Mouse (Mus musculus) small intestine, adult 2 months (tissue): ENCODE measurements around the gene Gm6993. TPM values are rescaled to one million over a fixed set of nuclear protein-coding genes. Genes with fewer than 3 reads are reported as not detected.

Experiments used
- H3K27ac ChIP-seq: fragments of 200-500 bp; 2 replicates; pipeline ENCODE4 v1.5.1; 2012; ENCODE audit warnings: low read depth, low read length, control low read depth, inconsistent platforms; ENCODE audit not compliant: insufficient read depth
- H3K27me3 ChIP-seq: fragments of 200-500 bp; 2 replicates; pipeline ENCODE4 v1.6.1; 2012; ENCODE audit warnings: mild to moderate bottlenecking, moderate library complexity, low read length, inconsistent platforms; ENCODE audit not compliant: control insufficient read depth, insufficient read depth
- H3K36me3 ChIP-seq: fragments of 200-500 bp; 2 replicates; pipeline ENCODE4 v1.6.1; 2012; ENCODE audit warnings: mild to moderate bottlenecking, low read length, control low read depth, inconsistent platforms; ENCODE audit not compliant: control insufficient read depth, insufficient read depth
- H3K4me1 ChIP-seq: fragments of 200-500 bp; 2 replicates; pipeline ENCODE4 v1.6.1; 2012; ENCODE audit warnings: low read length, inconsistent platforms, mixed read lengths; ENCODE audit not compliant: control insufficient read depth, insufficient read depth, insufficient read length
- H3K4me3 ChIP-seq: fragments of 200-500 bp; 2 replicates; pipeline ENCODE4 v1.5.1; 2012; ENCODE audit warnings: low read depth, mild to moderate bottlenecking, control low read depth, inconsistent platforms, low read length, moderate library complexity
- CTCF ChIP-seq: fragments of 200-500 bp; IDR thresholded peaks from 2 replicates; pipeline ENCODE4 v1.5.1; 2012; ENCODE audit warnings: low read depth, mild to moderate bottlenecking, control low read depth, inconsistent platforms, low read length, moderate library complexity, mixed read lengths; ENCODE audit not compliant: insufficient replicate concordance, insufficient read length; ENCODE audit errors: extremely low read depth
- POLR2A ChIP-seq: fragments of 200-500 bp; IDR thresholded peaks from 2 replicates; pipeline ENCODE4 v1.6.1; 2012; ENCODE audit warnings: low read depth, mild to moderate bottlenecking, control low read depth, inconsistent platforms, low read length, moderate library complexity
- WGBS: fragments of 180-500 bp; shearing (Covaris S2); methylation state at CpG from one replicate; pipeline ENCODE4 v1.1.7; 2018; 5-methylcytosine and 5-hydroxymethylcytosine counted together
- polyA plus RNA-seq: library from polyadenylated mRNA; depleted of rRNA; stranded (reverse); fragments of >200 nt; gene quantifications from 2 replicates; pipeline ENCODE4 v1.2.3, GENCODE M21; 2012

The Gm6993 gene
- polyA plus RNA-seq, 1 experiment: not detected

- no peak for TF ChIP-seq POLR2A
- no peak for TF ChIP-seq CTCF
- H3K36me3 ChIP-seq: peaks cover 3% of the 10 kb centered on the region
- peaks cover 4% of the 10 kb centered on the region for H3K27me3 ChIP-seq
- WGBS: 66% methylated on average over 5 of the region's 5 CpGs
- no peak overlapping the region; the same call in 1 of the 2 replicates for H3K27ac ChIP-seq
- peaks cover 5% of the 10 kb centered on the region; the same call in 1 of the 2 replicates for H3K4me1 ChIP-seq
- H3K4me3 ChIP-seq: no peak overlapping the region
Measured at GRCm38 (mm10) chr12:31270776-31271175, 30.2 kb downstream of the Gm6993 start.

- 27% methylated on average over 16 of the region's 16 CpGs for WGBS
- no peak overlapping the region for H3K27ac ChIP-seq
Measured at GRCm38 (mm10) chr12:31271361-31272011, 30.9 kb downstream of the Gm6993 start.

GRCm38 (mm10) chr12:31272012-31272735, 31.6 kb downstream of the Gm6993 start:
- Histone ChIP-seq H3K4me3 (no peak overlapping the region), H3K4me1 (peaks cover 5% of the 10 kb centered on the region; the same call in 1 of the 2 replicates), H3K36me3 (peaks cover 1% of the 10 kb centered on the region), H3K27ac (no peak overlapping the region), H3K27me3 (no peaks in the 10 kb centered on the region)
- no peak for TF ChIP-seq POLR2A
- no peak for TF ChIP-seq CTCF
- WGBS: 52% methylated on average over 8 of the region's 8 CpGs

More at GRCm38 (mm10) chr12:31271361-31272011, 30.9 kb downstream of the Gm6993 start:
- no peak overlapping the region for H3K4me3 ChIP-seq
- peaks cover 3% of the 10 kb centered on the region for H3K36me3 ChIP-seq
- H3K27me3 ChIP-seq: no peaks in the 10 kb centered on the region
- H3K4me1 ChIP-seq: peaks cover 5% of the 10 kb centered on the region; the same call in 1 of the 2 replicates
- no peak for TF ChIP-seq POLR2A

GRCm38 (mm10) chr12:31272846-31273245, 32.3 kb downstream of the Gm6993 start:
- TF ChIP-seq CTCF (no peak), POLR2A (no peak)
- Histone ChIP-seq H3K4me3 (no peak overlapping the region), H3K27ac (no peak overlapping the region), H3K36me3 (peaks cover 1% of the 10 kb centered on the region), H3K27me3 (no peaks in the 10 kb centered on the region), H3K4me1 (peaks cover 5% of the 10 kb centered on the region; the same call in 1 of the 2 replicates)
- WGBS: 39% methylated on average over 2 of the region's 2 CpGs

GRCm38 (mm10) chr12:31273646-31274045, 33.1 kb downstream of the Gm6993 start:
- WGBS: 78% methylated on average over 7 of the region's 7 CpGs
- H3K4me1 ChIP-seq: peaks cover 5% of the 10 kb centered on the region; the same call in 1 of the 2 replicates
- peaks cover 1% of the 10 kb centered on the region for H3K36me3 ChIP-seq
- TF ChIP-seq POLR2A: no peak
- no peak for TF ChIP-seq CTCF
- no peak overlapping the region for H3K27ac ChIP-seq
- no peaks in the 10 kb centered on the region for H3K27me3 ChIP-seq
- no peak overlapping the region for H3K4me3 ChIP-seq

GRCm38 (mm10) chr12:31275411-31275810, 34.8 kb downstream of the Gm6993 start:
- peak overlapping the region; percentile 68 for H3K27ac ChIP-seq
- peaks cover 1% of the 10 kb centered on the region for H3K36me3 ChIP-seq
- H3K4me3 ChIP-seq: no peak overlapping the region
- H3K27me3 ChIP-seq: no peaks in the 10 kb centered on the region
- 73% methylated on average over 10 of the region's 10 CpGs for WGBS
- peaks cover 5% of the 10 kb centered on the region; the same call in 1 of the 2 replicates for H3K4me1 ChIP-seq
- TF ChIP-seq CTCF (no peak), POLR2A (no peak)

- WGBS: 84% methylated on average over 11 of the region's 11 CpGs
- Histone ChIP-seq H3K36me3 (no peaks in the 10 kb centered on the region; the same call in 1 of the 2 replicates), H3K4me3 (no peak overlapping the region), H3K27ac (no peak overlapping the region), H3K4me1 (peaks cover 3% of the 10 kb centered on the region; the same call in 1 of the 2 replicates), H3K27me3 (no peaks in the 10 kb centered on the region)
- no peak for TF ChIP-seq CTCF
- no peak for TF ChIP-seq POLR2A
Measured at GRCm38 (mm10) chr12:31278270-31278669, 37.7 kb downstream of the Gm6993 start.
